Mouse (Mus musculus): ENCODE results near the gene Keap1. TPM values are rescaled to one million over a fixed set of nuclear protein-coding genes. Genes with fewer than 3 reads are reported as not detected.

Keap1 gene
- polyA plus RNA-seq, 1 experiment: 19.6 TPM

DNA sequence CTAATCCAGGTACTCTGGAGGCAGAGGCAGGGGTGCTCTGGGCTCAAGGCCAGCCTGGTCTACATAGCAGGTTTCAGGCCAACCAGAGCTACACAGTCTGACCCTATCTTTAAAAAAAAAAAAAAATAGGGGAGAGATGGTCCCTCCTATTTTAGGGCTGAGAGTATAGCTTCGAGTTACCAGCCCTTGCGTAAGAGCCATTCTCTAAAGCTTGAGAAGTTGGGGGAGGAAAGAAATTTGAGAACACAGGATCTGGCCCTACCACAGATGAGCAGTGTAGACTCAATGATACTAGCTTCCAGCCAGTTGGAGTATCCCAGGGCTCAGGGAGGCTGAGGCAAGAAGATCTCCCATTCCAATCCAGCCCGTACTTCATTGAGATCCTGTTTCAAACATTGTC is 45.4 kb downstream of the Keap1 start:
- TF ChIP-seq EP300 (IDR thresholded peaks at IDR 0.05; ENCODE audit: insufficient read depth, low read depth, low read length): no peak
- no peak for TF ChIP-seq POLR2A (IDR thresholded peaks at IDR 0.05; ENCODE audit: insufficient read depth, low read length)
- TF ChIP-seq CTCF (IDR thresholded peaks at IDR 0.05; ENCODE audit: low read depth, low read length): no peak
- H3K9ac ChIP-seq (ENCODE audit: low read depth, poor library complexity, severe bottlenecking): no peak overlapping the region

DNA sequence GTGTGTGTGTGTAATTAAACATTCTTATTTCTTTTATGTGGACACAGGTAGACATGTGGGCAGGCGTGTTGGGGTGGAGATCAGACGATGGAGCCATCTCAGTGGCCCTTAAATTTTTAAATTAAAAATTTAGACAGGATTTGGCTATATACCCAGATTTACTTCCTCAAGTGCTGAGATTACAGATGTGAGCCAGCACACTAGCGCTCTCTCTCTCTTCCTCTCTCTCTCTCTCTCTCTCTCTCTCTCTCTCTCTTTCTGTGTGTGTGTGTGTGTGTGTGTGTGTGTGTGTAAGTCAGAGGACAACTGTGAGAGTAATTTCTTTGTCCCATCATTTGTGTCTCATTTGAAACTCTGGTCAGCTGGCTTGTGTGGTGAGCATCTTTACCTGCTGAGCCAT is 48.5 kb downstream of the Keap1 start:
- no peaks in the 10 kb centered on the region for H3K36me3 ChIP-seq (ENCODE audit: control insufficient read depth, insufficient read depth, low read length, poor library complexity, severe bottlenecking)
- TF ChIP-seq POLR2A (IDR thresholded peaks at IDR 0.05; ENCODE audit: insufficient read depth, low read length): no peak
- no peak for TF ChIP-seq CTCF (IDR thresholded peaks at IDR 0.05; ENCODE audit: low read depth, low read length)
- TF ChIP-seq EP300 (IDR thresholded peaks at IDR 0.05; ENCODE audit: insufficient read depth, low read depth, low read length): no peak
- no peak overlapping the region; the same call in 1 of the 2 replicates for H3K27ac ChIP-seq (ENCODE audit: insufficient read depth, low read length)
- H3K27me3 ChIP-seq (ENCODE audit: control insufficient read depth, insufficient read depth, low read length, poor library complexity, severe bottlenecking): no peaks in the 10 kb centered on the region
- peaks cover 6% of the 10 kb centered on the region for H3K4me1 ChIP-seq (ENCODE audit: control insufficient read depth, insufficient read depth, low read length)
- H3K9me3 ChIP-seq (replicated peaks; ENCODE audit: control insufficient read depth, insufficient read depth, low read length, poor library complexity, severe bottlenecking): no peaks in the 10 kb centered on the region
- no peak overlapping the region for H3K9ac ChIP-seq (ENCODE audit: low read depth, poor library complexity, severe bottlenecking)
- H3K4me3 ChIP-seq (ENCODE audit: low read depth, low read length): no peak overlapping the region

More for the DNA sequence above, 45.4 kb downstream of the Keap1 start:
- Histone ChIP-seq H3K4me3 (ENCODE audit: low read depth, low read length) (no peak overlapping the region), H3K27ac (ENCODE audit: insufficient read depth, low read length) (no peak overlapping the region), H3K36me3 (ENCODE audit: control insufficient read depth, insufficient read depth, low read length, poor library complexity, severe bottlenecking) (no peaks in the 10 kb centered on the region), H3K9me3 (replicated peaks; ENCODE audit: control insufficient read depth, insufficient read depth, low read length, poor library complexity, severe bottlenecking) (no peaks in the 10 kb centered on the region), H3K4me1 (ENCODE audit: control insufficient read depth, insufficient read depth, low read length) (peaks cover 7% of the 10 kb centered on the region), H3K27me3 (ENCODE audit: control insufficient read depth, insufficient read depth, low read length, poor library complexity, severe bottlenecking) (no peaks in the 10 kb centered on the region)

DNA sequence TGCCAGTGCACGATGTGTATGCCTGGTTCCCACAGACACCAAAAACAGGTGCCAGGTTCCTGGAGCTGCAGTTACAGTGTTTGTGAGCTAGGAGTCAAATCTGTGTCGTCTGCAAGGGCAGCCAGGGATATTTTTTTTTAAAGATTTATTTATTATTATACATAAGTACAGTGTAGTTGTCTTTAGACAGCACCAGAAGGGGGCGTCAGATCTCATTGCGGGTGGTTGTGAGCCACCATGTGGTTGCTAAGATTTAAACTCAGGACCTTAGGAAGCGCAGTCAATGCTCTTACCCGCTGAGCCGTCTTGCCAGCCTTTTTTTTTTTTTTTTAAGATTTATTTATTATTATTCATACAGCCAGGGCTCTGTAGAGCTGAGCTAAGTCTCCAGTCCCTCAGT is 49.3 kb downstream of the Keap1 start:
- no peak overlapping the region for H3K4me3 ChIP-seq (ENCODE audit: low read depth, low read length)
- no peak overlapping the region for H3K9ac ChIP-seq (ENCODE audit: low read depth, poor library complexity, severe bottlenecking)
- no peaks in the 10 kb centered on the region for H3K9me3 ChIP-seq (replicated peaks; ENCODE audit: control insufficient read depth, insufficient read depth, low read length, poor library complexity, severe bottlenecking)
- H3K27me3 ChIP-seq (ENCODE audit: control insufficient read depth, insufficient read depth, low read length, poor library complexity, severe bottlenecking): no peaks in the 10 kb centered on the region
- peaks cover 4% of the 10 kb centered on the region for H3K4me1 ChIP-seq (ENCODE audit: control insufficient read depth, insufficient read depth, low read length)
- TF ChIP-seq POLR2A (IDR thresholded peaks at IDR 0.05; ENCODE audit: insufficient read depth, low read length): no peak
- peak; percentile 54 for TF ChIP-seq CTCF (IDR thresholded peaks at IDR 0.05; ENCODE audit: low read depth, low read length)
- H3K36me3 ChIP-seq (ENCODE audit: control insufficient read depth, insufficient read depth, low read length, poor library complexity, severe bottlenecking): no peaks in the 10 kb centered on the region
- no peak overlapping the region for H3K27ac ChIP-seq (ENCODE audit: insufficient read depth, low read length)

DNA sequence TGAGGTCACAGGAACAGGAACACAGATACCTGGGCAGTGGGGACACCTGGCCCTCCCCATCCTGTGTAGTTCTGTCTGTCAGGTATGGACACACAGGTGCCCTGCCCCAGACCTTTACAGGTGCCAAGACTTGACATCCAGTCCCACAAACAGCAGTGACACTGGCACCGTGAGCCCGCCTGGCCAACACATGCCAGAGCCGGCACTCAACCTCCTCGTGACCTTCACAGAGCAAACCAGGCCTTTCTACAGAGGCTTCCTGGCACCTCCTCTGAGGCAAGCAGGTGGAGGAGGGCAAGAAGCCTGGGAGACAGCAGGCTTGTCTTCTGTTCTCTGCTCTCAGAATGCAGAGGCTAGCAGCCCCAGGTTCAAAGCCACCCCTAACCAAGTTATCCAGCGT is 53.7 kb downstream of the Keap1 start:
- Histone ChIP-seq H3K27me3 (ENCODE audit: control insufficient read depth, insufficient read depth, low read length, poor library complexity, severe bottlenecking) (no peaks in the 10 kb centered on the region), H3K27ac (ENCODE audit: insufficient read depth, low read length) (no peak overlapping the region), H3K4me3 (ENCODE audit: low read depth, low read length) (no peak overlapping the region), H3K9ac (ENCODE audit: low read depth, poor library complexity, severe bottlenecking) (no peak overlapping the region), H3K4me1 (ENCODE audit: control insufficient read depth, insufficient read depth, low read length) (peaks cover 8% of the 10 kb centered on the region), H3K9me3 (replicated peaks; ENCODE audit: control insufficient read depth, insufficient read depth, low read length, poor library complexity, severe bottlenecking) (no peaks in the 10 kb centered on the region), H3K36me3 (ENCODE audit: control insufficient read depth, insufficient read depth, low read length, poor library complexity, severe bottlenecking) (no peaks in the 10 kb centered on the region)
- TF ChIP-seq CTCF (IDR thresholded peaks at IDR 0.05; ENCODE audit: low read depth, low read length) (no peak), EP300 (IDR thresholded peaks at IDR 0.05; ENCODE audit: insufficient read depth, low read depth, low read length) (no peak), POLR2A (IDR thresholded peaks at IDR 0.05; ENCODE audit: insufficient read depth, low read length) (no peak)

DNA sequence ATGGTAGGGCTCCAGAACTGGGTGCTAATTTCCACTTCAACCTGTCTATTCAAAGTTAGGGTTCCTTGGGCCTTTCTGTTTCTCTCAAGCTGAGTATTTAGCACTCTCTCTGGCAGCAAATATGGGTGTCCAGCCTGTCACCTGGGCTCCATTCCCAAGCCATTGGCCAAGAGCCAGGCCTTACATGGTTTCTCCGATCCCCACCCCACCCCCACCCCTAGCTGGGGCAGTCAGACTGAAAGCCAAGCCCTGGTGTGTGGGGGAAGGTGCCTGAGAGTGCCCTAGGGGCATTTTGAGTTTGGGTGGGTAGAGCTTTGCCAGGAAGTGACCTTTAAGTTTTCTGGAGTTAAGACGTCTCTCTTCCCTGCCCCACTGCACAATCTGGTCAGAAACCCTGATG is 54.4 kb downstream of the Keap1 start:
- H3K4me3 ChIP-seq (ENCODE audit: low read depth, low read length): no peak overlapping the region
- no peaks in the 10 kb centered on the region for H3K27me3 ChIP-seq (ENCODE audit: control insufficient read depth, insufficient read depth, low read length, poor library complexity, severe bottlenecking)

DNA sequence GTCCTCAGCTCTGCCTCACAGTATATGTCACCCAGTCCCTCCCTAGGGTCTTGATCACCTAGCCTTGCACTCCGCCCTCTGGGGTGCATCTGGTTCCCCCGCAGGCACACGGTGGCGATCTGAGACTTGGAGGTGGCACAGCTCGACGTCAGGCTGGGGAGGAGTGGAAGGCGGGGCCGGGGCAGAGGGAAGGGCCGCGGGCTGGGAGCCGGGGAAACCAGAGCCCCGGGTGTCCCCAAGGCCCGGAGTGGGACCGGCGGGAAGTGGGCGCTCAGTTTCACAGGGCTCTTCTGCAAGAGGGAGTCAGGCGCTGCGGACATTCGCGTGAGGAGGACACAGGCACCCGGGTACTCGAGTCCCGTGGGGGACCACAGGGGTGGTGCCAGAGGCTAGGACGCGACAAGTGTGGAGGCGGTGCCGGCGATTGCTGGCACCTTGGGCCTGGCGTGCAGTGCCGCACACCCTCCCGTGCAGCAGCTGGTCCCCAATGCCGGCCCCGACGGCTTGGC is 55.2 kb downstream of the Keap1 start:
- Histone ChIP-seq H3K4me1 (ENCODE audit: control insufficient read depth, insufficient read depth, low read length) (peaks cover 8% of the 10 kb centered on the region), H3K27me3 (ENCODE audit: control insufficient read depth, insufficient read depth, low read length, poor library complexity, severe bottlenecking) (no peaks in the 10 kb centered on the region), H3K9ac (ENCODE audit: low read depth, poor library complexity, severe bottlenecking) (peak overlapping the region; percentile 54), H3K4me3 (ENCODE audit: low read depth, low read length) (peak overlapping the region; percentile 43), H3K27ac (ENCODE audit: insufficient read depth, low read length) (no peak overlapping the region), H3K36me3 (ENCODE audit: control insufficient read depth, insufficient read depth, low read length, poor library complexity, severe bottlenecking) (no peaks in the 10 kb centered on the region), H3K9me3 (replicated peaks; ENCODE audit: control insufficient read depth, insufficient read depth, low read length, poor library complexity, severe bottlenecking) (no peaks in the 10 kb centered on the region)
- TF ChIP-seq POLR2A (IDR thresholded peaks at IDR 0.05; ENCODE audit: insufficient read depth, low read length): no peak

More for the DNA sequence above, 54.4 kb downstream of the Keap1 start:
- no peaks in the 10 kb centered on the region for H3K36me3 ChIP-seq (ENCODE audit: control insufficient read depth, insufficient read depth, low read length, poor library complexity, severe bottlenecking)
- no peak overlapping the region for H3K27ac ChIP-seq (ENCODE audit: insufficient read depth, low read length)
- H3K9ac ChIP-seq (ENCODE audit: low read depth, poor library complexity, severe bottlenecking): no peak overlapping the region
- no peaks in the 10 kb centered on the region for H3K9me3 ChIP-seq (replicated peaks; ENCODE audit: control insufficient read depth, insufficient read depth, low read length, poor library complexity, severe bottlenecking)
- no peak for TF ChIP-seq POLR2A (IDR thresholded peaks at IDR 0.05; ENCODE audit: insufficient read depth, low read length)
- no peak for TF ChIP-seq CTCF (IDR thresholded peaks at IDR 0.05; ENCODE audit: low read depth, low read length)
- TF ChIP-seq EP300 (IDR thresholded peaks at IDR 0.05; ENCODE audit: insufficient read depth, low read depth, low read length): no peak
- H3K4me1 ChIP-seq (ENCODE audit: control insufficient read depth, insufficient read depth, low read length): peaks cover 8% of the 10 kb centered on the region

Measured in ES-Bruce4 (cell line).